Mouse (Mus musculus) hematopoietic stem cell, adult 5-6 weeks (primary cell): ENCODE results near the gene Olfr643. TPM values are rescaled to one million over a fixed set of nuclear protein-coding genes. Genes with fewer than 3 reads are reported as not detected.
A peak's percentile ranks its signal among the peaks of the same experiment; 100 is the strongest.

ENCODE experiments used
- ATAC-seq, 2 experiments: fragments of 125-278 bp in 1 of 2; replicated peaks in 1 of 2; 2 replicates each; pipeline ENCODE4 v1.8.0; 2016 to 2017; ENCODE audit warnings: inconsistent platforms in 2 of 2, mild to moderate bottlenecking in 2 of 2, moderate number of reproducible peaks in 2 of 2, low read depth in 1 of 2, moderate TSS enrichment in 1 of 2; ENCODE audit not compliant: low FRiP score in 2 of 2, poor library complexity in 2 of 2, severe bottlenecking in 2 of 2, insufficient read depth in 1 of 2, low TSS enrichment in 1 of 2
- total RNA-seq: library from RNA; stranded (forward); fragments of 172-1452, 232-1000 nt; gene quantifications from 2 replicates; pipeline ENCODE4 v1.2.3, GENCODE M21; 2017

Gene Olfr643
- total RNA-seq, result not detected in 2 replicates

DNA sequence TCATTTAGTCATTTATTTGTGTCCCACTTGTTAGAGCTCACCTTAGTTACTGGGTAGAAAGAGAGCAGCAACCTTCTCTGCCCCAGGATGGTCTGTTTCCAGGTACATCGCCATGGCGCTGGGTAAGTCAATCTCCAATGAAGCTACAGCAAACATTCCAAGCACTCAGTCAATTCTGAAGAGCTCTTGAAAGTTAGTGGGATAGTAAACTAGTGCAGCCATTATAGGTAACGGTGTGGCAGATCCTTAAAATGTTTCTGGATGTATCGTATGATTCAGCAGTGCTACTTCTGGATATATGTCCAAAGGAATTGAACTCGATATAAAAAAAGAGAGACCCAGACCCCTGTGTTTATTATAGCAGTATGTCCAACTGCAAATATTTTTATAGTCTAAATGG, at the start of gene Olfr643:
Gene Olfr643, minus strand, starts transcription at position 101 of the 400 bp plus-strand sequence.
- ATAC-seq, result no peak

DNA sequence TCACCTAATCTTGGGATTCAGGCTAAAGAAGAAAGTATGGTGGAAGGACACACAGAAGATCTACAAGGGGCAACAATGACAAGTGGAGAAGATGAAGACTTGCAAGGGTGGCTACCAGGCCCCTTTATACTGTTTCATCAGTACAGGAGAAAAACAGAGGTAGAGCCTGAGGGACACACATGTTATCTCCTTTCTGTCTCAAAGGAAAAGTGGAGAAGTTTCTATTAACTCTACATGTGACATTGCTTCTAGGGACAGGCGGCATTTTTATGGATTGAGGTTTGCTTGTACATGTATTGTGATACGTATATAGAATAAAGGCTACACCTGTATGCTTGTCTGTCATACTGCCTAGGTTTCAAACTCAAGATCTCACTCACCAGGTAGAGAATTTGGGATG, 46.1 kb upstream of the Olfr643 start, which contains the start of gene Olfr648:
Gene Olfr648, minus strand, starts transcription at position 101 of the 400 bp plus-strand sequence.
- no peak for ATAC-seq

DNA sequence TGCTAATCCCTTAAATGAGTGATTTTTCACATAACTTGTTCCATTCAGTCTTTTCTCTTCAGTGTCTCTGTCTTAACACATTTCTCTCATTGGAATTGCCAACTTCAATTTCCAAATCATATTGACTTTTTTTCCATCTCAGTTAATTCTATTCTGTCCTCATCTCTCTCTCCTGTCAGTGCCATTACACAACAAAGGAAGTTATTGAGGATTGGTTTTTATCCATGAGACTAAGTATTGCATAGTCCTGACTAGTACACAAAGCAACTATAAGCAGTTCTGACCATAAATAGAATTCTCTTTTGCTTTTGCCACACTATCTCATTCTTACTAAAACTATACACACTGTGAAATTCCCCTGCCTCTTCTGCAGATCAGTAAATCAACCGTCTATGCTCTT, 41.9 kb upstream of the Olfr643 start:
- no peak for ATAC-seq

DNA sequence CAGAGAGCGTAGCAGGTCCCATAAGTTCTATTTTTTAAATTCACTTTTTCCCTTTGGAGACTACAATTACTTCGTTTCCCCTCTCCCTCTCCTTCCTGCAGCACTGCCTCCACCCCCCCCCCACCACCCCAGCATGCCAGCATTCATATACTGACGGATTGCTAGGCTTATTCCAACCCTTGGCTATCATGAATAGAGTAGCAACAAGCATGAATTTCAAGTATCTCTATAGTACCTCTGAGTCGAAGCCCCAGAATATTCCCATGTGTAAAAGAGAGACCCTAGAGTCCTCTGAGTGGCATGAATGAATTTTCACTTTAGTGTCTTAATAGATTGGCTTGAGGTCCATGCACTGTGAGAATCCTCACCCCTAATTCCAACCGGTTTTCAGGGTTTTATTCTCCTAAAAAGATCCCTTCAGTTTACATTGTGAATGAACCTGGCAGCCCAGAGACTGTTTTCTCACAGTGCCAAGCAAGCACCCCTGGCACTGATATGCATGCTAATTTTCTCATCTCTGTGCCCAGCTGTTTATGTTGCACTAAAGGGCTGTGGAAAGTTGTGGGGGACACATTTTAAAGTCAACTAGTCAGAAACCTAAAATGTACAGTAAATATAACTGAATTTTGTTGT, 41.3 kb upstream of the Olfr643 start:
- ATAC-seq, result no peak

DNA sequence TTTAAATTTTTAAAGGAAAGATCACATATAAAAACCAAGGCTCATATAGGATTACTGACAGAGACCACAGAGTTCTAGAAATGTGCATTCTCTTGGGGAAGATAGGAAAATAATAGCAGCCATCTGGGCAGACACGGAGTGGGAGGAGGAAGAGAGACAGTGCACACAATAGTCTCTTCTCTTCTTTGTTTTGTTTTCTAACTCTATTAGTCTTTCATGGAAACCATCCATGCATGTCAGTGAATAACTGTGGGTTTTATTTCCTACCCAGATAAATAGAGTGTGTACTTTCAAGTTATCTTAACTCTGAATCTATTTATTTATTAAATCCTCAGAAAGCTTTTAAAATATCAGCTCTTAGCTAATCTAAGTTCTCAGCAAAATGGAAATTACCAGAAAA, 37.9 kb upstream of the Olfr643 start:
- ATAC-seq, result no peak

DNA sequence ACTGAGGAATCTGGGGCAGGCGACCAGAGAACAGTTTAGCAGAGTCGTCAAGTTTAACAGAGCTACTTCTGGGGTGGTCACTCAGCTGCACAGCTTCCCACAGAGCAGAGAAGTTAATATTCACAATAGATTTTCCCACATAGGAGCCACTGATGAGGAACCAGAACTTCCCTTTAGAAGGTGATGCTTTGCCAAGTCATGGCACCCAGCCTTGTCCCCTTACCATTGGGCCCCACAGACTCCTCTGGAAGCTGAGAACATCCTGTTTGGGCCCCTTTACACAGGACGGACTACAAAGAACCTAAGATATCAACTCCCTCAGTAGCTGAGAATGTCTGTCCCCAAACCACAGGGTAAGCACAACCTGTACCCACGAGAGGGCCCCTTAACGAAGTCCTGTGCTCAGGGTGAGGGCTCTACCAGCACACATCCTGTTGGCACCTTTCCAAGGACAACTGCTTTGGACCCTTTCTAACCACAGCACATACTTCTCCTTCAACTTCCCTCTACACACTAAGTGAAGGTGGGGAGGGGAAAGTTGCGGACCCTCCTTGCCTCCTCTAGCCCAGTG, 32.5 kb upstream of the Olfr643 start:
- ATAC-seq, result peak; percentile 91 to 93

DNA sequence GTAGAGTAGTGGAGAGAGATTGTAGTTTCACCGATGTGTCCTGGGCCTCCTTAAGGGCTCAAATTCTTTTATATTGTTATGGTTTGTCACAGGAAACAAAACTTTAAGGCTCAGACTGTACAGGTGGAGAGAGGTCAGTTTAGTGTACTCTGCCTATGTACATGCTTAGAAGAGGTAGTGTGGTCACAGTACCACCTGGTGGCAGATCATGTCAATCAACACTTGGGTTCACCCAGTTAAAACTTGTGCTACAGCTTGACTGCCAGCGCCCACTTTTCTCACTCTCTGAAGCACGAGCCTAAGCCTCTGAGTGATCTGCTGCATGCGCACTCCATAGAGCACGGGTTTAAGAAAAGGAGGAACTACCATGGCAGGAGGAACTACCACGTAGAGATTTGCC, 29.9 kb upstream of the Olfr643 start:
- peak; percentile 12 to 23 for ATAC-seq

DNA sequence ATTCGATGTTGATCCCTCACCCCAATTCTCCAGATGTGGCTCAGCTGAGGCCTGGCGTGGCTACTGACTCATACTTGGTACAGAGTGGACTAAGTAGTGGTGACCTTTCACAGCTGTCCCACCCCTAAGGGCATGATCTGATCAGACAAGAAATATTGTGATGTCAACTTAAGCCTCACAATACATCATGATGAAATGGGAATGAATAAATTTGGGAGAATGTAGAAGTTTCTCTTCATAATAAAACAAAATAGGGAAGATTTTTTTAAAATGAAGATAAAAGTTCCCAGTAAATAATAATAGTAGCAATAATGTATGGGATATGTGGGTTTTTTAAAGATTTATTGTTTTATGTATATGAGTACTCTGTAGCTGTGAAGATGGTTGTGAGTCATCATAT, 13.3 kb upstream of the Olfr643 start, which contains the start of gene Ubqlnl:
Gene Ubqlnl, minus strand, starts transcription at position 101 of the 400 bp plus-strand sequence.
- no peak for ATAC-seq

DNA sequence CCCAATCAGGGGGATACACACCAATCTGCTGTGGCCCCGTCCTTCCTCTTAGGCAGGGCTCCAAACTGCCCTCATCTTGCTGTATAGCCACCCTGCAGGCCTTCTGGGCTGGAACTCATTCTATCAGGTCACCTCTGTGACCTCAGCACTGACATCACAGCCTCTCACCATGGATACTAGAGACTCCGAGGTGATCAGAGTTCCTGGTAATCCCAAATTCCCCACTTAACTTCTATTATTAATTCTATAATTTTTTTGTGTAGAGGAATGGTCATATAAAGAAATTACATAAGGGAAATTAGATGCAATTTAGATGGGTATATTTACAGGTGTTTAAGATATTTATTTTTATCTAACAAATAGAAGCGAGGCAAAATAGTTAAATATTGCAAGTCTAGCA, 6.0 kb upstream of the Olfr643 start, which contains the start of gene Ubqln3:
Gene Ubqln3, minus strand, starts transcription at position 101 of the 400 bp plus-strand sequence.
- ATAC-seq, result no peak

DNA sequence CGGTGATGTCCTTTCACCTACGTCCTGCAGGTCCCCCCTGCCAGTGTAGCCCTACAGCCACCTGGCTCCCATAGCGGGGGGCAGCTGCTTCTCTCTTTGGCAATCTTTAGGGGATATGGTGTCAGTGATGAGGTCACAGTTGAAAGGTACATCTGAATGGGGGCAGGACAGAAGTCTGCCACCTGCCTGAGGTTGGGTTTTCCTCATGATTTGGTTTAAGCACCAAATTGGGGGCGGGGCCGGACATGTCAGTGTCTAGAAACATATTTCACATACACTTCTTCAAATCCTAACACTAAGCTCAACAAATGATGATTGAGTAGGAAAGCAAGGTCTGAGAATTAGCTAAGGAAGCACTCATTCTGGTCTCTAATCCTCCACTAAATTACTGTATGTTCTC, 7.5 kb downstream of the Olfr643 start, which contains the start of gene Ubqln5:
Gene Ubqln5, minus strand, starts transcription at position 101 of the 400 bp plus-strand sequence.
- no peak for ATAC-seq

DNA sequence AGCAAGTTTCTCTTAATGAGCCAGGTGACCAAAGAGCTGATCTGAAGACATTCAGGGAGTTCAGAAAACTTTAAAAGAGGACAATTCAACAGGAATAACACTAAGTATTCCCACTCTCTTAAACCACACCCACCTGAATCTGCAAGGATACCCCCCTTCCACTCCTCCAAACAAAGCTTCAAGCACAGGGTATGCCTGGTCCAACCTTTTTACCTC, 32.5 kb downstream of the Olfr643 start, which contains the start of gene Olfr646:
Gene Olfr646, plus strand, starts transcription at position 117 of the 216 bp plus-strand sequence.
- no peak for ATAC-seq

DNA sequence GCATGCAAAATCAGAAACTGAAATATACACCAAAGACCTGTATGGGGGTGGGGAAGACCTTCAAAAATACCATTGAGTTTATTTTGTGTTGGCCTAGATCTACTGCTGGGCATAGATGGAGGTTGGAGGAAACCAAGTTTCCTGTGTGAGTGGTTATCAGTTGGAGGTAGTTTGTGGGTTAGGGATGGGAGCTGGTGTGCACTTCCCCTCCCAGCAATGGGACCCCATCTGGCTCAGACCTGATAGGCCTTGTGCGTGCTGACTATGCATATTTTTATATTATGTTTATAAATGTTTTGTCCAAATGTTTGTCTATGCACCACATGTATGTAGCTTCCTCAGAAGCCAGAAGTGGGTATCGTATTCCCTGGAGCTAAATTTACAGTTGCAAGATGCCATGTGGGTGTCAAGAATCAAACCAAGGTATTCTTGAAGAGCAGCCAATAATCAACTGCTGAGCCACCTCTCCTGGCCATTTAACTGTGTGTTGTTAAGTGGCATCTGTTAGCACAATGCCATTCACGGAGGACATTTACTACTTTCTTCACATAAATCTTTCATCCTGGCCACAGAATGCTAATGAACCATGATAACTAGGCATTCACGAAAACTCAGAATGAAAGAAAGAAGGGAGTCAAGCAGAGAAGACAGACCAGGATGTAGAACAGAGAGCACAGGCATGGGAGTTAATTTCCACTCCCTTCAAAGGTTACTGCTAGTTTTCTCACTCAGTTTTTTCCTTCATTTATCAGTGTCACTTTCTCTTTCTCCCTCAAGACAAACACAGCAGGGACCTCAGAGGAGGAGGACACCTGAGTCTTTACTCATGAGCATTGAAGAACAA, 33.1 kb downstream of the Olfr643 start:
- peak; percentile 100 for ATAC-seq

DNA sequence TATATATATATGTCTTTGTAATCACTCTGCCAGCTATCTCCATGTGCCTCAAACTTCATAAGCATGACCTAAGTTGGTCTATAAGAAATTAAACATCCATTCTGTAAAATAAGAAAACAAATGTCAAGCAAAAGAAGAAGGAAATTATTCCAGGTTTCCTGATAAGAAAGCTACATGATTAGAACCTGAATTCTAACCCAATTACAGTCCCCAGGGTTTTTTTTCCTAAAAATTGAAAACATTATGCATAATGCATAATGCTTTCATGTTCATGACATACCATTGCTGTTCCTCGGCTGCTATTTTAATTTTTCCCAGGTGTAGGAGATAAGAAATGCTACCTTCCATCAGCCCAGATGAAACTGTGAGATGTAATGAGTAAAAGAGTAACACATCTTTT, 51.8 kb downstream of the Olfr643 start, which contains the start of gene Olfr645:
Gene Olfr645, minus strand, starts transcription at position 101 of the 400 bp plus-strand sequence.
- ATAC-seq, result no peak

DNA sequence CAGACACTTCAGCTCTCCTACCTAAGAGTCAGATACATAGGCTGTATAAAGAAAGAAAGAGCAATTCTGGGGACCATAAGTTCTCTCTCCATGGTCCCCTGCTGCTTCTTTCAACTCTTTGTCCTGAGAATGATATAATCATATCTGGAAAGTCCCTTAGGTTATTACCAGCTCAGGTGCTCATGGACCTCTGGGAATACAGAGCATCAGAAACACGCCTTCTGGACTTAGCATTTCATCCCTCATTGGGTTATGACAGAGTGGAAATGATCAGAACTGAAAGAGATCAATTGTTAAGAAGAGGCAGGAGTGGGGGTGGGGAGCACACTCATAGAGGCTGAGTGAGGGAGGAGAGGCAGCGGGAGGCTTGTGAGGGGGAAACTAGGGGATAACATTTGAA, 65.4 kb downstream of the Olfr643 start, which contains the start of gene Olfr644:
Gene Olfr644, minus strand, starts transcription at position 101 of the 400 bp plus-strand sequence.
- no peak for ATAC-seq

DNA sequence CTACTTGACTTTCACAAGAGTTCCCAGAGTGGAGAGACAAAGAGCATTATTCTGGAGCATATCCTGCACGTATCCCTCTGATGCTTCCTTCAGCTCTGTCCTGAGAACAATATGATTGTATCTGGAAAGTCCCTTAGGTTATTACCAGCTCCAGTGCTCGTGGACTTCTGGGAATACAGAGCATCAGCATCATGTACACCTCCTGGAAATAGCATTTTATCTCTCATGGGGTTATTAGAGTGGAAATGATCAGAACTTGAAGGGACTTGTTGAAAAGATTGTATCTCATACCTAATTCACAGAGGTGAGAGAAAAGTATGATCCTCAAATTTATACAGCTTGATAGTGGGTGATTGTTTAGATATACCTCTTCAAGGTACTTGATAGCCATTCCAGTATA, 75.9 kb downstream of the Olfr643 start, which contains the start of gene 4930516K23Rik:
Gene 4930516K23Rik, minus strand, starts transcription at position 101 of the 400 bp plus-strand sequence.
- no peak for ATAC-seq

DNA sequence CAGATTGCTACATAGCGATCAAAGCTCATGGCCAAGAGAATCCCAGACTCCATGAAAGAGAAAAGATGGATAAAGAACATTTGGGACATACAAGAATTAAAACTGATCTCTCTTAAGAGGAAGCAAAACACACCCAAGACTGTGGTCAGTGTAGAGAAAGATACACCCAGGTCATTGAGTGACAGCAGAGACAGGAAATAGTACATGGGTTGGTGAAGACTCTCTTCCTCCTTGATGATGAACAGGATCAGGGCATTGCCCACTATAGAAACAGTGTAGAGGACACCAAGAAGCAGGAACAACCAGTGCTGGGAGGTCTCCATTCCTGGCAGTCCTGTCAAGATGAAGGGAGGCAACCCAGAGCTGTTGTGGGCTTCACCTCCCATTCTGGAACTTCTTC, 78.0 kb downstream of the Olfr643 start:
- ATAC-seq, result no peak

DNA sequence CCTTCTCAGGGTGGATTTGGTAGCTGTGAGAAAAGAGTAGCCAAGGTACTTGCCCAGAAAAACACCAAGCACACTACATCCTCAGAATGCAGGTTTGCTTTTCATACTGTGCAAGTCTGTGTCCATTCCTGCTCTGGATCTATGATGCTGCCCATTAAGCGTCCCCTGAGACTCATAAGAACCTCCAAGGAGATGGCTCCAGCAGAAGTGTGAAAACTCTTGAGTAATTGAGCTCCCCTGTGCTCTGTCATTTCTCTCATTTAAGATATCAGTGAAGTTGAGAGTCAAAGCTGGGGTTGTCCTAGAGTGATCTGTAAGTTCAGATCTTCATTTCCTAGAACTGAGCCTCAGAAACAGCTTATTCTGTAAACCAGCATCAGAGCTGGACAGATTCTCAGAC, 84.6 kb downstream of the Olfr643 start, which contains the start of gene Olfr642:
Gene Olfr642, minus strand, starts transcription at position 101 of the 400 bp plus-strand sequence.
- ATAC-seq, result no peak

DNA sequence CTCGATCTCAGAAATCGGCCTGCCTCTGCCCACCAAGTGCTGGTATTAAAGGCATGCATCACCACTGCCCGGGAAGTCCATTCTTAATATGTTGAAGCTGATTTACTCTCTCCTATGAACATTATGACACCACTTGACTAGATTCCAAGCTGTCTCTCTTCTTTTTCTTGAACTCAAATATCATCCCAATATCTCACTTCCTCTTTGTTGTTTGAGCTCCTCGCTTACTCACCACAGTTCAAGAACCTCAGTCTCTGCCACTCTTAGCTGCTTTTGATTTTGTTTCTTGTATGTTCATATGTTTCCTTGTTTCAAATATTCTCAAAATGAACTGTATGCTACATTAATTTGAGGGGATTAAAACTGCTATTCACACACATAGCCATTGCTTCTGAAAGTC, 86.5 kb downstream of the Olfr643 start:
- peak in 1 of 2 experiments; percentile 32; a peak in 1 of 4 replicates for ATAC-seq
